Mouse (Mus musculus): Measurements from ENCODE around the gene AC109138.7. TPM values are rescaled to one million over a fixed set of nuclear protein-coding genes. Genes with fewer than 3 reads are reported as not detected.
A peak's percentile ranks its signal among the peaks of the same experiment; 100 is the strongest.

Gene AC109138.7
- polyA plus RNA-seq, 1 experiment = not detected

DNA sequence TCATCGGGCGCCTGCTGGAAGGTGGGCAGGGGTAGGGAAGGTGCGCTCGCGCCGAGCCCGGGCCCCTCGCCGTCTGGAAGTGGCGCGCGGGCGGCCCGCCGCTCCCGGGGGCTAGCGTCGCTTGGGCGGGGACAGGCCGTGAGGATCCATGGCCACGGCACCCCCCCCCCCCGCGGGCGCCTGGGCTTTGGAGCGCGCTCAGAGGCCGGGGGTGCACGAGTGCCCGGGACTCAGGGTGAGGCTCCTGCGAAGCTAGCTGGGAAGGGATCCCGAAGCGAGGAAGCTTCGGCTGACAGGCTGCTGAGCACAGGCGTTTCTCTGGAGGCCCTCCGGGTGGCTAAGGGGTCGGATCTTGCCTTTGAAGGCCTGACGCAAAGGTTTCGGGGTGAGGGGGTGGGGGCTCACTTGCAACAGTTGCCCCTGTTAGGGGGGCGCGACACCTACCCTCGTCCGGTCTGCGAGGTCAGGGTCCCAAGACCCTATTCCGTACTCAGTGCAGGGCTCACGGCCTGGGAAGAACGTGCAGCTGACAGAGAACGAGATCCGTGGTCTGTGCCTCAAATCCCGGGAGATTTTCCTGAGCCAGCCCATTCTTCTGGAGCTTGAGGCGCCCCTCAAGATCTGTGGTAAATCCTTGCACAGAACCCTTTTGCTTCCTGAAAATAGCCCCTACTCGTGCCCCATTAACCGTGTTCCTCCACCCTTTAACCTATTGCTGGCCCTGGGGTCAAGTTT is 21.7 kb upstream of the AC109138.7 start:
- WGBS = under 1% methylated on average over 52 of the region's 52 CpGs
- Histone ChIP-seq H3K4me3 (ENCODE audit: control insufficient read depth, insufficient read depth, low read length) (peak overlapping the region; percentile 85), H3K36me3 (ENCODE audit: control insufficient read depth, insufficient read depth, low read length) (peaks cover 40% of the 10 kb centered on the region), H3K27ac (ENCODE audit: control insufficient read depth, insufficient read depth, low read length) (peak overlapping the region; percentile 30), H3K4me1 (replicated peaks; ENCODE audit: control insufficient read depth, insufficient read depth, low read length) (peaks cover 56% of the 10 kb centered on the region), H3K27me3 (ENCODE audit: control insufficient read depth, insufficient read depth, low read length) (no peaks in the 10 kb centered on the region)
- TF ChIP-seq POLR2A (IDR thresholded peaks at IDR 0.05; ENCODE audit: control insufficient read depth, extremely low read depth, insufficient read depth, low read length, poor library complexity) (no peak), CTCF (IDR thresholded peaks at IDR 0.05; ENCODE audit: borderline replicate concordance, control insufficient read depth, extremely low read depth, insufficient read depth, low read length, poor library complexity) (no peak)
- no peak for DNase-seq

- peaks cover 34% of the 10 kb centered on the region for H3K36me3 ChIP-seq (ENCODE audit: control insufficient read depth, insufficient read depth, low read length)
- no peak overlapping the region for H3K27ac ChIP-seq (ENCODE audit: control insufficient read depth, insufficient read depth, low read length)
- H3K4me1 ChIP-seq (replicated peaks; ENCODE audit: control insufficient read depth, insufficient read depth, low read length) = peaks cover 49% of the 10 kb centered on the region
- no peak for DNase-seq
- peak overlapping the region; percentile 85; the same call in 1 of the 2 replicates for H3K4me3 ChIP-seq (ENCODE audit: control insufficient read depth, insufficient read depth, low read length)
- H3K27me3 ChIP-seq (ENCODE audit: control insufficient read depth, insufficient read depth, low read length) = no peaks in the 10 kb centered on the region
- 48% methylated on average over 6 of the region's 6 CpGs for WGBS
- TF ChIP-seq POLR2A (IDR thresholded peaks at IDR 0.05; ENCODE audit: control insufficient read depth, extremely low read depth, insufficient read depth, low read length, poor library complexity) (no peak), CTCF (IDR thresholded peaks at IDR 0.05; ENCODE audit: borderline replicate concordance, control insufficient read depth, extremely low read depth, insufficient read depth, low read length, poor library complexity) (no peak)
These were observed 21.0 kb upstream of the AC109138.7 start for GRCm38 (mm10) chr19:4193129-4193528.

GRCm38 (mm10) chr19:4194021-4194724 is 20.0 kb upstream of the AC109138.7 start:
- Histone ChIP-seq H3K4me1 (replicated peaks; ENCODE audit: control insufficient read depth, insufficient read depth, low read length) (peaks cover 40% of the 10 kb centered on the region), H3K27ac (ENCODE audit: control insufficient read depth, insufficient read depth, low read length) (no peak overlapping the region), H3K4me3 (ENCODE audit: control insufficient read depth, insufficient read depth, low read length) (no peak overlapping the region), H3K36me3 (ENCODE audit: control insufficient read depth, insufficient read depth, low read length) (peaks cover 34% of the 10 kb centered on the region), H3K27me3 (ENCODE audit: control insufficient read depth, insufficient read depth, low read length) (no peaks in the 10 kb centered on the region)
- no peak for TF ChIP-seq POLR2A (IDR thresholded peaks at IDR 0.05; ENCODE audit: control insufficient read depth, extremely low read depth, insufficient read depth, low read length, poor library complexity)
- TF ChIP-seq CTCF (IDR thresholded peaks at IDR 0.05; ENCODE audit: borderline replicate concordance, control insufficient read depth, extremely low read depth, insufficient read depth, low read length, poor library complexity) = no peak
- DNase-seq = no peak
- WGBS = 80% methylated on average over 8 of the region's 8 CpGs

DNA sequence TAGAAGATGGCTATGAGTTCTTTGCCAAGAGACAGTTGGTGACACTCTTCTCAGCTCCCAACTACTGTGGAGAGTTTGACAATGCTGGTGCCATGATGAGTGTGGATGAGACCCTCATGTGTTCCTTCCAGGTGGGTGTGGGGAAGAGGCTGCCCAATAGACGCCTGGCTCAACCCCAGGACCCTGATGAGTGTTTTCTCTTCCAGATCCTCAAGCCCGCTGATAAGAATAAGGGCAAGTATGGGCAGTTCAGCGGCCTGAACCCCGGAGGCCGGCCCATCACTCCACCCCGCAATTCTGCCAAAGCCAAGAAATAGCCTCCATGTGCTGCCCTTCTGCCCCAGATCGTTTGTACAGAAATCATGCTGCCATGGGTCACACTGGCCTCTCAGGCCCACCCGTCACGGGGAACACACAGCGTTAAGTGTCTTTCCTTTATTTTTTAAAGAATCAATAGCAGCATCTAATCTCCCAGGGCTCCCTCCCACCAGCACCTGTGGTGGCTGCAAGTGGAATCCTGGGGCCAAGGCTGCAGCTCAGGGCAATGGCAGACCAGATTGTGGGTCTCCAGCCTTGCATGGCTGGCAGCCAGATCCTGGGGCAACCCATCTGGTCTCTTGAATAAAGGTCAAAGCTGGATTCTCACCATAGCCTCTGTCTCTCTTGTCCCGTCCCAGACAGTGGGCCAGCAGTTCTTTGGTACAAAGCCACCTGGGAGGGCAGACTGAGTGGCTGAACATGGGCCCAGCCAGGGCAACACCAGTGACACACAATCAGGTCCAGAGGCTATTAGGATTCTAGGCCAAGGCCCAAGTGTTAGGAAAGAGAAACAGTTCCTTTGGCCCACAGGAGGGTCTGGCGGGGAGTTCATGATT is 19.1 kb upstream of the AC109138.7 start:
- peaks cover 33% of the 10 kb centered on the region for H3K4me1 ChIP-seq (replicated peaks; ENCODE audit: control insufficient read depth, insufficient read depth, low read length)
- H3K4me3 ChIP-seq (ENCODE audit: control insufficient read depth, insufficient read depth, low read length) = no peak overlapping the region
- H3K36me3 ChIP-seq (ENCODE audit: control insufficient read depth, insufficient read depth, low read length) = peaks cover 36% of the 10 kb centered on the region
- TF ChIP-seq CTCF (IDR thresholded peaks at IDR 0.05; ENCODE audit: borderline replicate concordance, control insufficient read depth, extremely low read depth, insufficient read depth, low read length, poor library complexity) (no peak), POLR2A (IDR thresholded peaks at IDR 0.05; ENCODE audit: control insufficient read depth, extremely low read depth, insufficient read depth, low read length, poor library complexity) (no peak)
- no peaks in the 10 kb centered on the region for H3K27me3 ChIP-seq (ENCODE audit: control insufficient read depth, insufficient read depth, low read length)
- H3K27ac ChIP-seq (ENCODE audit: control insufficient read depth, insufficient read depth, low read length) = no peak overlapping the region
- 96% methylated on average over 12 of the region's 12 CpGs for WGBS
- no peak for DNase-seq

GRCm38 (mm10) chr19:4196048-4196447 is 18.1 kb upstream of the AC109138.7 start:
- H3K4me1 ChIP-seq (replicated peaks; ENCODE audit: control insufficient read depth, insufficient read depth, low read length) = peaks cover 43% of the 10 kb centered on the region
- H3K4me3 ChIP-seq (ENCODE audit: control insufficient read depth, insufficient read depth, low read length) = no peak overlapping the region
- 44% methylated on average over 2 of the region's 2 CpGs for WGBS
- H3K27me3 ChIP-seq (ENCODE audit: control insufficient read depth, insufficient read depth, low read length) = no peaks in the 10 kb centered on the region
- DNase-seq = no peak
- TF ChIP-seq CTCF (IDR thresholded peaks at IDR 0.05; ENCODE audit: borderline replicate concordance, control insufficient read depth, extremely low read depth, insufficient read depth, low read length, poor library complexity) (no peak), POLR2A (IDR thresholded peaks at IDR 0.05; ENCODE audit: control insufficient read depth, extremely low read depth, insufficient read depth, low read length, poor library complexity) (no peak)
- H3K27ac ChIP-seq (ENCODE audit: control insufficient read depth, insufficient read depth, low read length) = no peak overlapping the region
- peaks cover 36% of the 10 kb centered on the region for H3K36me3 ChIP-seq (ENCODE audit: control insufficient read depth, insufficient read depth, low read length)

GRCm38 (mm10) chr19:4196548-4196947 is 17.6 kb upstream of the AC109138.7 start:
- 13% methylated on average over 5 of the region's 5 CpGs for WGBS
- no peak for DNase-seq
- Histone ChIP-seq H3K4me3 (ENCODE audit: control insufficient read depth, insufficient read depth, low read length) (no peak overlapping the region), H3K27me3 (ENCODE audit: control insufficient read depth, insufficient read depth, low read length) (no peaks in the 10 kb centered on the region), H3K36me3 (ENCODE audit: control insufficient read depth, insufficient read depth, low read length) (peaks cover 36% of the 10 kb centered on the region), H3K4me1 (replicated peaks; ENCODE audit: control insufficient read depth, insufficient read depth, low read length) (peaks cover 45% of the 10 kb centered on the region), H3K27ac (ENCODE audit: control insufficient read depth, insufficient read depth, low read length) (peak overlapping the region; percentile 27; the same call in 1 of the 2 replicates)
- TF ChIP-seq POLR2A (IDR thresholded peaks at IDR 0.05; ENCODE audit: control insufficient read depth, extremely low read depth, insufficient read depth, low read length, poor library complexity) (no peak), CTCF (IDR thresholded peaks at IDR 0.05; ENCODE audit: borderline replicate concordance, control insufficient read depth, extremely low read depth, insufficient read depth, low read length, poor library complexity) (no peak)
